Mouse (Mus musculus): Measurements from ENCODE around the gene 6030458C11Rik. TPM values are rescaled to one million over a fixed set of nuclear protein-coding genes. Genes with fewer than 3 reads are reported as not detected.

Gene 6030458C11Rik
- polyA plus RNA-seq, 1 experiment from 2014 or later: 47.0 TPM

DNA sequence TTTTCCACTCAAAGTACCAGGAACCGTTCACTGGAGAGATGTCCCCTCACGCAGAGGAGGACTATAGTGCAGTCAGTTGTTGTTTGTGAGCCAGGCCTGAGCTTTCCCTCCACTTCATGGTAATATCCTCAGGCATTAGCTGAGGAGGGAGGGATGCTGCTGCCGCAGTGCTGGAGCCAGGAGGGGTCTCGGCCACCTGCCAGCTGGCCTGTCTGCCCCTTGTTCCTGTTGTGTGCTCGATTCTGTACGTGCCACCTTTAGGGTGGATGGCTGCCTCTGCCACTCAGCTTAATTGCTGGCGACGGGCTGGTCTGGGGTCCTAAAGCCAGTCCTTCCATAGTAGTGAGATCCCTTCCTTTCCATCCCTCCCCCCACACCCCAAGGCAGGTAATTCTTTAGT, 29.0 kb upstream of the 6030458C11Rik start:
- Histone ChIP-seq H3K9me3 (ENCODE audit: control insufficient read depth, low read depth, low read length) (no peaks in the 10 kb centered on the region), H3K4me1 (ENCODE audit: control insufficient read depth, insufficient read depth, low read length) (no peaks in the 10 kb centered on the region), H3K27me3 (ENCODE audit: control insufficient read depth, insufficient read depth, low read length) (no peaks in the 10 kb centered on the region), H3K4me2 (replicated peaks; ENCODE audit: low read depth, low read length) (no peak overlapping the region), H3K4me3 (ENCODE audit: low read depth, low read length) (no peak overlapping the region), H3K27ac (ENCODE audit: low read length) (no peak overlapping the region), H3K9ac (replicated peaks; ENCODE audit: low read depth, low read length) (no peak overlapping the region), H3K36me3 (ENCODE audit: control insufficient read depth, insufficient read depth, low read length) (peaks cover 67% of the 10 kb centered on the region)
- no peak for ATAC-seq (ENCODE audit: insufficient number of reproducible peaks, insufficient read depth, low FRiP score, low read depth)
- 96% methylated on average over 8 of the region's 8 CpGs for whole genome bisulfite sequencing

DNA sequence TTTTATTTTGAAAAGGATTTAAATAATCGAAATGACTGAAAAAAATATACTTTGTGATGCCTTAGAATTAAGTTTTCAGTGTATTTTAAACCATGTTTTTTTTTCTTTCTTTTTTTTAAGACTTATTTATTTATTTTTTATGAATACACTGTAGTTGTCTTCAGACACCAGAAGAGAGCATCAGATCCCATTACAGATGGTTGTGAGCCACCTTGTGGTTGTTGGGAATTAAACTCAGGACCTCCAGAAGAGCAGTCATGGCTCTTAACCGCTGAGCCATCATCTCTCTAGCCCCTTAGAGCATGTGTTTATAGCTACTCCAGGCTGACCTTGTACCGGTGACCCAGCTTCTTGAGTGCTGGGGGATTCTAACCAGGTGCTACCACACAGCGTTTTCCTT, 24.9 kb upstream of the 6030458C11Rik start:
- 76% methylated on average over 4 of the region's 4 CpGs for WGBS
- H3K36me3 ChIP-seq (ENCODE audit: control insufficient read depth, insufficient read depth, low read length): peaks cover 64% of the 10 kb centered on the region

DNA sequence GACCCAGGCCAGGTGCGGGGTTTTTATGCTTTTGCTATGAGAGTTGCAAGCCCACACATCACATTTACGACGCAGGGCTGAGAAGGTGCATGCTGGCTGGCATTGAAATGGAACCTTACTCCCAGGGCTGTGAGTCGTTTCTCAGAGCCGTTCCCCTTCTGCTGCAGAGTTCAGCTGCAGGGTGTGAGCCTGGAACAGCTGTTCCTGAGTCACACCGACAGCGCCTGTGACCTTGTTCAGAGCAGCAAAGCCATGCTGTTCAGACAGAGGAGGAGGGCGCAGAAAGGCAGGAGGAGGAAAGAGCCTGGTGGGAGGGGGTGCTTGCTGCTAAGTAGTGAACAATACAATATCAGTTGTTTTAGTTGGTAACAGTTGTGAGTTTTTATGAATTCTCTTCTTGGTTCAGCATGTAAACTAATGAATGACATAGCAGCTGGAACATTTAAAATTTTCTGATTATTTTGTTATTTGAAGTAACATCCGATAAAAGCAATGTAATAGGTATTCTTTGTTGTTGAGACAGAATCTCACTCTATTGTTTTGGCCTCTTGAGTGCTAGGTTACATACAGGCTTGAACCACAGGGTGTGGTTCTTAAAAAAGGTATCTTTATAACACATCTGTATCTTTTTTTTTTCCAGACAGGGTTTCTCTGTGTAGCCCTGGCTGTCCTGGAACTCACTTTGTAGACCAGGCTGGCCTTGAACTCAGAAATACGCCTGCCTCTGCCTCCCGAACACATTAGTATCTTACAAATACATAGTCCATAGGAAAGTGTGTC, 23.9 kb upstream of the 6030458C11Rik start:
- Histone ChIP-seq H3K4me3 (ENCODE audit: low read depth, low read length) (no peak overlapping the region), H3K27me3 (ENCODE audit: control insufficient read depth, insufficient read depth, low read length) (no peaks in the 10 kb centered on the region), H3K9me3 (ENCODE audit: control insufficient read depth, low read depth, low read length) (no peaks in the 10 kb centered on the region), H3K9ac (replicated peaks; ENCODE audit: low read depth, low read length) (no peak overlapping the region), H3K4me2 (replicated peaks; ENCODE audit: low read depth, low read length) (no peak overlapping the region), H3K4me1 (ENCODE audit: control insufficient read depth, insufficient read depth, low read length) (no peaks in the 10 kb centered on the region), H3K36me3 (ENCODE audit: control insufficient read depth, insufficient read depth, low read length) (peaks cover 59% of the 10 kb centered on the region), H3K27ac (ENCODE audit: low read length) (no peak overlapping the region)
- WGBS: 86% methylated on average over 11 of the region's 11 CpGs
- no peak for ATAC-seq (ENCODE audit: insufficient number of reproducible peaks, insufficient read depth, low FRiP score, low read depth)

More for the DNA sequence above, 24.9 kb upstream of the 6030458C11Rik start:
- no peak overlapping the region for H3K27ac ChIP-seq (ENCODE audit: low read length)
- no peaks in the 10 kb centered on the region for H3K9me3 ChIP-seq (ENCODE audit: control insufficient read depth, low read depth, low read length)
- no peak overlapping the region for H3K9ac ChIP-seq (replicated peaks; ENCODE audit: low read depth, low read length)
- no peak overlapping the region for H3K4me2 ChIP-seq (replicated peaks; ENCODE audit: low read depth, low read length)
- ATAC-seq (ENCODE audit: insufficient number of reproducible peaks, insufficient read depth, low FRiP score, low read depth): no peak
- H3K4me1 ChIP-seq (ENCODE audit: control insufficient read depth, insufficient read depth, low read length): no peaks in the 10 kb centered on the region
- H3K27me3 ChIP-seq (ENCODE audit: control insufficient read depth, insufficient read depth, low read length): no peaks in the 10 kb centered on the region
- no peak overlapping the region for H3K4me3 ChIP-seq (ENCODE audit: low read depth, low read length)

DNA sequence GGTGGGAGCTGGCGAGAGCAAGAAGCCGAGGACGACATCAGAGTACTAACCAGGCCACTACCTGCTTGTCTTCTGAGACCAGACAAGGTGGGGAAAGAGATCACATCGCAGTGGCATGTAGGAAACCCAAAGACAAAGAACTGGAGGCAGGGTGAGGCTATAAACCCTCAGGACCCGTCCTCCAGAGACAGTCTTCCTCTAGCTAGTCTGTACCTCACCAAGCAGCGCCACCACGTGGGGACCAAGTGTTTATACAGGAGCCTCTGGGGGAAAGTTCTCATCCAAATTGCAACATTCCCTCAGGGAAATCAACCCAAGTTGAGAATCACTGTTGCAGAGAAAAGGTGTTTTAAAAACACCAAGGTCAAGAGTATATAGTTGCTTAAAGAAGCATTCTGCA, 18.4 kb upstream of the 6030458C11Rik start:
- H3K9ac ChIP-seq (replicated peaks; ENCODE audit: low read depth, low read length): no peak overlapping the region
- H3K4me3 ChIP-seq (ENCODE audit: low read depth, low read length): no peak overlapping the region
- H3K27me3 ChIP-seq (ENCODE audit: control insufficient read depth, insufficient read depth, low read length): no peaks in the 10 kb centered on the region
- H3K27ac ChIP-seq (ENCODE audit: low read length): no peak overlapping the region
- ATAC-seq (ENCODE audit: insufficient number of reproducible peaks, insufficient read depth, low FRiP score, low read depth): no peak
- peaks cover 65% of the 10 kb centered on the region for H3K36me3 ChIP-seq (ENCODE audit: control insufficient read depth, insufficient read depth, low read length)
- no peak overlapping the region for H3K4me2 ChIP-seq (replicated peaks; ENCODE audit: low read depth, low read length)
- H3K4me1 ChIP-seq (ENCODE audit: control insufficient read depth, insufficient read depth, low read length): no peaks in the 10 kb centered on the region
- H3K9me3 ChIP-seq (ENCODE audit: control insufficient read depth, low read depth, low read length): no peaks in the 10 kb centered on the region
- 80% methylated on average over 7 of the region's 7 CpGs for WGBS

DNA sequence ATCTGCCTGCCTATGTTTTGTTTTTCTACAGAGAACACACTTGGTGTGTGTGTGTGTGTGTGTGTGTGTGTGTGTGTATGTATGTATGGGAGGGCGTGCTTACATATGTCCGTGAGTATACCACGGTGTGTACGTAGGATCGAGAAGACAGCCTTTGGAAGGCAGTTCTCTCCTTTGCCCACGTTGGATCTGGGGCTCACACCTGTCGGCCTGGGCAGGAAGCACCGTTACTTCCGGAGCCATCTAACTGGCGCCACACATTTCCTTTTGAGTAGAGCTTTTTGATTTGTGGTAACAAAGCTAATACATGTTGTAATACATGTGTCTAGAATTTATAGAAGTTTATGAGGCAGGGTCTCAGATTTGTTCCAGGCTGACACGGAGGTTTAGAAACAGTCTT, 16.3 kb upstream of the 6030458C11Rik start:
- Histone ChIP-seq H3K9me3 (ENCODE audit: control insufficient read depth, low read depth, low read length) (no peaks in the 10 kb centered on the region), H3K4me2 (replicated peaks; ENCODE audit: low read depth, low read length) (no peak overlapping the region), H3K27me3 (ENCODE audit: control insufficient read depth, insufficient read depth, low read length) (no peaks in the 10 kb centered on the region), H3K27ac (ENCODE audit: low read length) (no peak overlapping the region), H3K4me1 (ENCODE audit: control insufficient read depth, insufficient read depth, low read length) (no peaks in the 10 kb centered on the region), H3K36me3 (ENCODE audit: control insufficient read depth, insufficient read depth, low read length) (peaks cover 63% of the 10 kb centered on the region), H3K4me3 (ENCODE audit: low read depth, low read length) (no peak overlapping the region), H3K9ac (replicated peaks; ENCODE audit: low read depth, low read length) (no peak overlapping the region)
- ATAC-seq (ENCODE audit: insufficient number of reproducible peaks, insufficient read depth, low FRiP score, low read depth): no peak
- 95% methylated on average over 11 of the region's 11 CpGs for WGBS

DNA sequence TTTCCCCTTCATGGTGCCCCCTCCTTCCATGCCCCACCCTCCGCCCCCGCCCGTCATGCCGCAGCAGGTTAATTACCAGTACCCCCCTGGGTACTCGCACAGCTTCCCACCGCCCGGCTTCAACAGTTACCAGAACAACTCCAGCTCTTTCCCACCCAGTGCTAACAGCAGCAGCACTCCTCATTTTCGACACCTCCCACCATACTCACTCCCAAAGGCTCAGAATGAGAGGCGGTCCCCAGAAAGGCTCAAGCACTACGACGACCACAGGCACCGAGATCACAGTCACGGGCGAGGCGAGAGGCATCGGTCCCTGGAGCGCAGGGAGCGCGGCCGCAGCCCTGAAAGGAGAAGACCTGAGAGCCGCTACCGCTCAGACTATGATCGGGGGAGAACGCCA, 9.8 kb upstream of the 6030458C11Rik start:
- WGBS: 94% methylated on average over 24 of the region's 24 CpGs
- H3K27me3 ChIP-seq (ENCODE audit: control insufficient read depth, insufficient read depth, low read length): no peaks in the 10 kb centered on the region
- no peak overlapping the region for H3K27ac ChIP-seq (ENCODE audit: low read length)
- no peaks in the 10 kb centered on the region for H3K9me3 ChIP-seq (ENCODE audit: control insufficient read depth, low read depth, low read length)
- H3K9ac ChIP-seq (replicated peaks; ENCODE audit: low read depth, low read length): no peak overlapping the region
- peaks cover 44% of the 10 kb centered on the region for H3K36me3 ChIP-seq (ENCODE audit: control insufficient read depth, insufficient read depth, low read length)
- H3K4me3 ChIP-seq (ENCODE audit: low read depth, low read length): no peak overlapping the region
- H3K4me1 ChIP-seq (ENCODE audit: control insufficient read depth, insufficient read depth, low read length): no peaks in the 10 kb centered on the region
- ATAC-seq (ENCODE audit: insufficient number of reproducible peaks, insufficient read depth, low FRiP score, low read depth): no peak
- H3K4me2 ChIP-seq (replicated peaks; ENCODE audit: low read depth, low read length): no peak overlapping the region

DNA sequence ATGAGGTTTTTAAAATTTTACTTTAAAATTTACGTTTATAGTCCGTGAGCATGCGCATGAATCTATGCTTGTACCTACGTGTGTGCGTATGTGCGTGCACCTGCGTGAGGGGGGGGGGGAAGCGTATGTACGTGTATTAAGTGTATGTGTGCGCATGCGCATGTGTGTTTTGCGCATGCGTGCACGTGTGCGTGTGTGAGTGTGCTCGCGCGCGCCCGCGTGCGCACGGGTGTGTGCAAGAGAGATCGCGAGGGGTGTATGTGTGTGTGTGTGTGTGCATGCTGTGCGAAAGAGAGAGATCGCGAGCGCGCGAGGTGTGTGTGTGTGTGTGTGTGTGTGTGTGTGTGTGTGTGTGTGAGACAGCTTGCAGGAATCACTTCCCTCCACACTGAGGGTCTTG, 8.9 kb upstream of the 6030458C11Rik start:
- Histone ChIP-seq H3K27ac (ENCODE audit: low read length) (no peak overlapping the region), H3K4me3 (ENCODE audit: low read depth, low read length) (no peak overlapping the region), H3K4me1 (ENCODE audit: control insufficient read depth, insufficient read depth, low read length) (no peaks in the 10 kb centered on the region), H3K36me3 (ENCODE audit: control insufficient read depth, insufficient read depth, low read length) (peaks cover 47% of the 10 kb centered on the region), H3K9ac (replicated peaks; ENCODE audit: low read depth, low read length) (no peak overlapping the region), H3K27me3 (ENCODE audit: control insufficient read depth, insufficient read depth, low read length) (no peaks in the 10 kb centered on the region), H3K9me3 (ENCODE audit: control insufficient read depth, low read depth, low read length) (no peaks in the 10 kb centered on the region), H3K4me2 (replicated peaks; ENCODE audit: low read depth, low read length) (no peak overlapping the region)
- WGBS: 97% methylated on average over 31 of the region's 31 CpGs
- ATAC-seq (ENCODE audit: insufficient number of reproducible peaks, insufficient read depth, low FRiP score, low read depth): no peak

DNA sequence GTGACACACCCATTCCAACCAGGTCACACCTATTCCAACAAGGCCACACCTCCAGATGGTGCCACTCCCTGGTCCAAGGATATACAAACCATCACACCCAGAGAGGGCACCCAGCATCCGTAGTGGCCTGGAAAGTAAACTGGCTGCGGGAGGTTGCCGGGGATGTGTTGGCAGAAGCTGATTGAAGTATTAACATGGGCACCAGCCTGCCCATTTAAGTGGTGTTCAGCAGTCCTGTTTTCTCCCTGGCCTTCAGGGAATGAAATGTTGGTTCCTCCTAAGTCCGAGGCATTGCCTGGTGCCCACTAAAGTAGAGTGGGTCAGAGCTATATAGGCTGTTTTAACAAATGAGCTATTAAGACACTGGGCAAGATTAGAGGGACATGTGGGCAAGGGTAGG, 8.2 kb upstream of the 6030458C11Rik start:
- Histone ChIP-seq H3K4me1 (ENCODE audit: control insufficient read depth, insufficient read depth, low read length) (no peaks in the 10 kb centered on the region), H3K27ac (ENCODE audit: low read length) (no peak overlapping the region), H3K36me3 (ENCODE audit: control insufficient read depth, insufficient read depth, low read length) (peaks cover 46% of the 10 kb centered on the region), H3K27me3 (ENCODE audit: control insufficient read depth, insufficient read depth, low read length) (no peaks in the 10 kb centered on the region), H3K4me2 (replicated peaks; ENCODE audit: low read depth, low read length) (no peak overlapping the region), H3K9ac (replicated peaks; ENCODE audit: low read depth, low read length) (no peak overlapping the region), H3K9me3 (ENCODE audit: control insufficient read depth, low read depth, low read length) (no peaks in the 10 kb centered on the region), H3K4me3 (ENCODE audit: low read depth, low read length) (no peak overlapping the region)
- no peak for ATAC-seq (ENCODE audit: insufficient number of reproducible peaks, insufficient read depth, low FRiP score, low read depth)
- WGBS: 92% methylated on average over 4 of the region's 4 CpGs

DNA sequence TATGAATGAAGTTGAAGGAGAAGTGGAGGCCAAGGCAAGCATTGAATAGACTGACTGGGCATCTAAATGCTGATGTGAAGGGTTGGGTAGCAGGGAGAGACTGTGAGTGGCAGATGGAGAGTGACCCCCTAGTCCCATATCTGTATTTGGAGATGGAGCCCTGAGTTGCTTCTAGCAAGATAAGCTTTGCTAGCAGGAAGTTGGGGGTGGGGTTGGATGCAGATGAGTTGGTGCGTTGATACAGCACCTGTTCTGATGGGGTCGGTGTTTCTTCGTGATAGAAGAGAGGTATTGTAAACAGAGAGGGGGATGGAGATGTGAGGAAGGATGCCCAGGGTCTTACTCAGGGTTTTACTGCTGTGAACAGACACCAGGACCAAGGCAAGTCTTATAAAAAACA, 5.4 kb upstream of the 6030458C11Rik start:
- Histone ChIP-seq H3K4me2 (replicated peaks; ENCODE audit: low read depth, low read length) (no peak overlapping the region), H3K9ac (replicated peaks; ENCODE audit: low read depth, low read length) (no peak overlapping the region), H3K27me3 (ENCODE audit: control insufficient read depth, insufficient read depth, low read length) (no peaks in the 10 kb centered on the region), H3K9me3 (ENCODE audit: control insufficient read depth, low read depth, low read length) (no peaks in the 10 kb centered on the region), H3K36me3 (ENCODE audit: control insufficient read depth, insufficient read depth, low read length) (peaks cover 30% of the 10 kb centered on the region), H3K27ac (ENCODE audit: low read length) (no peak overlapping the region), H3K4me1 (ENCODE audit: control insufficient read depth, insufficient read depth, low read length) (peaks cover 11% of the 10 kb centered on the region), H3K4me3 (ENCODE audit: low read depth, low read length) (no peak overlapping the region)
- WGBS: 84% methylated on average over 3 of the region's 3 CpGs
- ATAC-seq (ENCODE audit: insufficient number of reproducible peaks, insufficient read depth, low FRiP score, low read depth): no peak
